Mouse (Mus musculus) midbrain, postnatal 0 days (tissue): ENCODE measurements around the gene Dhx16. TPM values are rescaled to one million over a fixed set of nuclear protein-coding genes. Genes with fewer than 3 reads are reported as not detected.
A peak's percentile ranks its signal among the peaks of the same experiment; 100 is the strongest.

Experiments used
- ATAC-seq: fragments of 200-750 bp; cut with Nextera tagmentation; 2 replicates; pipeline ENCODE4 v1.8.0; 2017; ENCODE audit warnings: moderate number of reproducible peaks, mild to moderate bottlenecking, moderate TSS enrichment, moderate library complexity; ENCODE audit not compliant: low FRiP score
- DNase-seq: peaks from one replicate; pipeline ENCODE4 v3.0.0-alpha.2; 2015; ENCODE audit warnings: low spot score
- H3K27ac ChIP-seq: fragments of 300-500 bp; sonication (generic); 2 replicates; pipeline ENCODE4 v1.5.1; 2014; ENCODE audit warnings: low read depth, mild to moderate bottlenecking, low read length, mixed read lengths
- H3K27me3 ChIP-seq: fragments of 300-500 bp; sonication (generic); 2 replicates; pipeline ENCODE4 v1.6.1; 2014; ENCODE audit warnings: low read length, control low read depth, mixed read lengths; ENCODE audit not compliant: insufficient read depth
- H3K36me3 ChIP-seq: fragments of 300-500 bp; sonication (generic); 2 replicates; pipeline ENCODE4 v1.6.1; 2014; ENCODE audit warnings: low read length, control low read depth, mixed read lengths; ENCODE audit not compliant: insufficient read depth
- H3K4me1 ChIP-seq: fragments of 300-500 bp; sonication (generic); 2 replicates; pipeline ENCODE4 v1.6.1; 2014; ENCODE audit warnings: mild to moderate bottlenecking, control low read depth, antibody characterized with exemption, low read length, mixed read lengths; ENCODE audit not compliant: insufficient read depth
- H3K4me2 ChIP-seq: fragments of 300-500 bp; sonication (generic); 2 replicates; pipeline ENCODE4 v1.6.1; 2014; ENCODE audit warnings: low read depth, mild to moderate bottlenecking, low read length, mixed read lengths; ENCODE audit not compliant: poor library complexity, severe bottlenecking
- H3K4me3 ChIP-seq: fragments of 300-500 bp; sonication (generic); 2 replicates; pipeline ENCODE4 v1.5.1; 2014; ENCODE audit warnings: low read depth, mild to moderate bottlenecking, low read length, moderate library complexity
- H3K9ac ChIP-seq: fragments of 300-500 bp; sonication (generic); replicated peaks from 2 replicates; pipeline ENCODE4 v1.6.1; 2014; ENCODE audit warnings: mild to moderate bottlenecking, low read length, moderate library complexity, mixed read lengths; ENCODE audit not compliant: poor library complexity, severe bottlenecking
- H3K9me3 ChIP-seq: fragments of 300-500 bp; sonication (generic); 2 replicates; pipeline ENCODE4 v1.6.1; 2016; ENCODE audit warnings: low read length, control low read depth
- CTCF ChIP-seq: IDR thresholded peaks from 2 replicates; pipeline ENCODE4 v1.5.1; 2016; ENCODE audit warnings: antibody characterized with exemption, mild to moderate bottlenecking
- WGBS: fragments of 180-500 bp; shearing (Covaris S2); extraction: QIAGEN DNeasy Blood & Tissue Kit; methylation state at CpG from one replicate; pipeline ENCODE4 v1.1.7; 2014; 5-methylcytosine and 5-hydroxymethylcytosine counted together
- polyA plus RNA-seq: library from polyadenylated mRNA; unstranded; fragments of >200 nt; fragmentation: Nextera tagmentation; extraction: Ambion mirVana; gene quantifications from 2 replicates; pipeline ENCODE4 v1.2.1, GENCODE M21; 2015
- total RNA-seq: library from RNA; depleted of rRNA; stranded (reverse); fragments of >200 nt; gene quantifications from 2 replicates; pipeline ENCODE4 v1.2.3, GENCODE M21; 2014

Gene Dhx16
- total and polyA plus RNA-seq, 2 experiments from 2014 or later, result 25.1 to 26.7 TPM

DNA sequence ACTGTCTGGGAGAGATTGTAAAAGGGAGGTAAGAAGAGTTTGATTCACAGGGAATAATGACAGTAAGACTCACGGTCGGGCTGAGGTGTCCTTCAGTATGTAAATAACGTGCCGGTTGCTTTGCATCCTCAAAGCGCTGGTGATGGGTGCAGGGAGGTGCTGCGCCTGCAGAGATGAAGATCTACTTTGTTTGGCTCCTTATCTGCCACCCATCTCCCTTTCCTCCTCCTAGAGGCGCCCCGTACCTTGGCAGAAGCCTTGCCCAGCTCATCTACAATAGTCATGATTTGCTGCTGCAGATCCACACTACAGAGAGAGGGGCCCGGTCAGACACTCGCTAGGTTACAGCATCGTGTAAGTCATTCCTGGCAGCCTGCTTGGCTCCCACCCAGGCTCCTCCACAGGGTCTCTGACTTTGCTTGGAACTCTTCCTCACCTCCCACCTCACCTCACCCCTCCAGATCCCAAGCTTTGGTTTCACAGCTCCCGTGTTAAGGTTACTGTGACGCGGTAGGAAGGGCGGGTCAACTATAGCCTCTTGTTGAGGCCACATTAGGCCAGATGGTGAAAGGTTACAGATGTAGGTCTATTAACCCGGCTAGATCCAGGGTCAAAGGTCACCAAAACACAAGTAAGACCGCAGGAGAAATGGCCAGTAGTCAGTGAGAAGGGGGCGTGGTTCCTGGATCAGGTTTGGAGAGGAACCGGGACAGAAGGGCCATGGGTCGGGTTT, 29.7 kb downstream of the Dhx16 start:
- Histone ChIP-seq H3K36me3 (peaks cover 17% of the 10 kb centered on the region), H3K4me1 (peaks cover 8% of the 10 kb centered on the region), H3K4me3 (peak overlapping the region; percentile 60), H3K9ac (peak overlapping the region; percentile 82), H3K9me3 (no peaks in the 10 kb centered on the region), H3K27ac (peak overlapping the region; percentile 79), H3K27me3 (no peaks in the 10 kb centered on the region), H3K4me2 (peak overlapping the region; percentile 83)
- no peak for DNase-seq
- WGBS, result 23% methylated on average over 20 of the region's 20 CpGs
- peak; percentile 33 for ATAC-seq
- TF ChIP-seq CTCF, result 0 out of 2 replicates have a peak, but pooled peaks have one; percentile 1

DNA sequence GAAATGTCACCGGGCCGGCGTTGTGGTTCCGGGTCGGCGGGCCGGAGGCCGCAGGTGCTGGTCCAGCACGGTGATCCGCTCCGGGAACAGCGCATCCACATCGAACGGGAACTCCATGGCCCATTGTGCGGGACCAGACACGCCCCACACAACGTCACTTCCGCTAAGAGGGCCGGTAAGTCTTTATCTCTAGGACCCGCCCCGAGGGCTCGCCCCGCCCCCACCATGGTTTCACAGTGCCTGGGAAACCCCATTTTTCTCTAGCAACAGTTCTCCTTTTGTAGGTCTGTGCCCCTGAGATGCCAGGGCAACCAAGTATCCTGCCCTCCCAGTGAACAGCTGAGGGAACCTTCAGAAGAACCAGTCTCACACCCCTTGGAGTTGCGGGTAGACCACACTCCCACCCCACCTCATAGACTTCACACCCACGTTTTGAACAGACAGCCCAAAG, 30.3 kb downstream of the Dhx16 start, which contains the start of gene Atat1:
Gene Atat1, minus strand, starts transcription at position 157 of the 451 bp plus-strand sequence.
- H3K9me3 ChIP-seq, result no peaks in the 10 kb centered on the region
- H3K4me2 ChIP-seq, result peak within 1 kb of the TSS; percentile 83
- peak; percentile 94 for ATAC-seq
- 2% methylated on average over 25 of the region's 25 CpGs for WGBS
- peak within 1 kb of the TSS; percentile 79 for H3K27ac ChIP-seq
- DNase-seq, result peak; percentile 96
- H3K36me3 ChIP-seq, result peaks cover 14% of the 10 kb centered on the region
- 0 out of 2 replicates have a peak, but pooled peaks have one; percentile 0 for TF ChIP-seq CTCF
- peak within 1 kb of the TSS; percentile 60 for H3K4me3 ChIP-seq
- peaks cover 8% of the 10 kb centered on the region for H3K4me1 ChIP-seq
- peak within 1 kb of the TSS; percentile 82 for H3K9ac ChIP-seq
- H3K27me3 ChIP-seq, result no peaks in the 10 kb centered on the region

DNA sequence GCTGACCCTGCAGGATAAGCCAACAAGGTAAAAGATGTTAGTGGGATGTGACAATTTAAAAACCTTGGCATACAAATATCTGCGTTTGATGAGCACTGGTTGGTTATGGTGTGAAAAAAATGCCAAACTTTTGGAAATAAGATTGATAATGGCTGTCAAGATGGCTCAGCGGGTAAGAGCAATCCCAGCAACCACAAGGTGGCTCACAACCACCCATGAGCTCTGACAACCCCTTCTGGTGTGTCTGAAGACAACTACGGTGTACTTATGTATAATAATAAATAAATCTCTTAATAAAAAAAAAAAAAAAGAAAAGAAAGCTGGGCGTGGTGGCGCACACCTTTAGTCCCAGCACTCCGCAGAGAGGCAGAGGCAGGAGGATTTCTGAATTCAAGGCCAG, 35.4 kb downstream of the Dhx16 start:
- no peaks in the 10 kb centered on the region for H3K36me3 ChIP-seq
- no peaks in the 10 kb centered on the region for H3K27me3 ChIP-seq
- no peak overlapping the region for H3K27ac ChIP-seq
- no peaks in the 10 kb centered on the region for H3K9me3 ChIP-seq
- no peak overlapping the region for H3K4me2 ChIP-seq
- H3K4me3 ChIP-seq, result no peak overlapping the region
- ATAC-seq (no peak), DNase-seq (no peak)
- peaks cover under 1% of the 10 kb centered on the region; the same call in 1 of the 2 replicates for H3K4me1 ChIP-seq
- TF ChIP-seq CTCF, result peak; percentile 28; the same call in 1 of the 2 replicates
- H3K9ac ChIP-seq, result no peak overlapping the region
- WGBS, result 83% methylated on average over 6 of the region's 6 CpGs

- no peaks in the 10 kb centered on the region for H3K9me3 ChIP-seq
- H3K9ac ChIP-seq, result peak overlapping the region; percentile 53
- no peaks in the 10 kb centered on the region for H3K36me3 ChIP-seq
- 4% methylated on average over 28 of the region's 28 CpGs for whole genome bisulfite sequencing
- no peak for DNase-seq
- no peak for TF ChIP-seq CTCF
- peak overlapping the region; percentile 49 for H3K4me3 ChIP-seq
- H3K27me3 ChIP-seq, result no peaks in the 10 kb centered on the region
- H3K4me2 ChIP-seq, result peak overlapping the region; percentile 73
- H3K4me1 ChIP-seq, result peaks cover 4% of the 10 kb centered on the region; the same call in 1 of the 2 replicates
- no peak for ATAC-seq
- H3K27ac ChIP-seq, result peak overlapping the region; percentile 98
Observed at GRCm38 (mm10) chr17:35915538-35916296, 36.1 kb downstream of the Dhx16 start.

DNA sequence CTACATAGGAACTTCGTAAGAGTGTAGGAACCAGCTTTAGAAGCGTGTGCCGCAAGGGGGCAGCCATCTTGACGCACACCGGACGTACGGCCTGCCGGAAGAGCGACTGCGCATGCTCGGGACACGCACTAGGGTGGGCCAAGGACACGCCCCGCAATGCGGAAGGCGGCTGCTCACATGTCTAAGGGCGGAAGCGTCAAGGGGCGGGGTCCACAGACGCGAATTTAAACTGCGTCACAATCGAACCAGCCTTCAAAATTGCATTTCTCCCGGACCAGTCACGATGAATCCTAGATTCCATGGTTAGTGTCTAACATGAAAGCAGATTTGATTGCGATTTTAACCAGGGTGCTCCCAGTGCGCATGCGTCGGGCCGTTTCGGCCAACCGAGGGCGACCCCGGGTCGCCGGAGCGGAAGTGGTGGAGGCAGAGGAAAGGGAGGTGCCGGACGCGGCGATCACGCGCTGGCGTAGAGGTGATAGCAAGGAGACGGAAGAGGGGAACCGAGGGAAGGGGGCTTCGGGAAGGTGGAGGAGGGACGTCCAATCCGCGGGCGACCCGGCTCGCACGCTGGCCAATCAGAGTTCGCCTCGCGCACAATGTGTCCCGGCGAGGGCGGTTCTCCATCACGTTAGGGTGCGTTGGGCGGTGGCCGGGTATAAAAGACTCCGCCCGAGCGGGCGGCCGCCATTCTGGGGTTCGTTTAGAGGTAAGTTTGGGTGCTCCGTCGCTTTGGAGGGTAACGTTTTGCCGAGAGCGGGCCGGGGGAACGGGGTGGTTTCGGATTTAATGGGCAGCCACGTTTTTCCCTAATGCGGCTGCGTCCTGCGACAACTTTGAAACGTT, 36.9 kb downstream of the Dhx16 start, which contains the start of the genes Mrps18b and Ppp1r10:
Gene Mrps18b, minus strand, starts transcription at position 93 of the 846 bp plus-strand sequence.
Gene Ppp1r10, plus strand, starts transcription at position 138 of the 846 bp plus-strand sequence.
- Histone ChIP-seq H3K36me3 (no peaks in the 10 kb centered on the region), H3K4me1 (peaks cover 7% of the 10 kb centered on the region; the same call in 1 of the 2 replicates)
- peak; percentile 80 for TF ChIP-seq CTCF

More for the DNA sequence above, 36.9 kb downstream of the Dhx16 start, which contains the start of the genes Mrps18b and Ppp1r10:
- Histone ChIP-seq H3K27me3 (no peaks in the 10 kb centered on the region), H3K4me3 (peak within 1 kb of the TSS; percentile 49), H3K9me3 (no peaks in the 10 kb centered on the region), H3K9ac (peak within 1 kb of the TSS; percentile 91), H3K4me2 (peak within 1 kb of the TSS; percentile 73), H3K27ac (peak within 1 kb of the TSS; percentile 98)
- ATAC-seq (peak; percentile 92), DNase-seq (peak; percentile 100)
- WGBS, result under 1% methylated on average over 83 of the region's 83 CpGs
